Mouse (Mus musculus) forebrain, postnatal 0 days (tissue): ENCODE data around the gene Siah1a. TPM values are rescaled to one million over a fixed set of nuclear protein-coding genes. Genes with fewer than 3 reads are reported as not detected.

Experiments used
- ATAC-seq: fragments of 200-750 bp; cut with Nextera tagmentation; 2 replicates; pipeline ENCODE4 v1.8.0; 2017; ENCODE audit warnings: mild to moderate bottlenecking, moderate library complexity
- DNase-seq: peaks from one replicate; pipeline ENCODE4 v3.0.0-alpha.2; 2015
- H3K27ac ChIP-seq: fragments of 300-500 bp; sonication (generic); 2 replicates; pipeline ENCODE4 v1.5.1; 2014; ENCODE audit warnings: low read depth, mild to moderate bottlenecking, antibody characterized with exemption, low read length, moderate library complexity, mixed read lengths
- H3K27me3 ChIP-seq: fragments of 300-500 bp; sonication (generic); 2 replicates; pipeline ENCODE4 v1.6.1; 2014; ENCODE audit warnings: mild to moderate bottlenecking, low read length, mixed read lengths; ENCODE audit not compliant: insufficient read depth
- H3K36me3 ChIP-seq: fragments of 300-500 bp; sonication (generic); 2 replicates; pipeline ENCODE4 v1.6.1; 2014; ENCODE audit warnings: mild to moderate bottlenecking, moderate library complexity; ENCODE audit not compliant: insufficient read depth
- H3K4me1 ChIP-seq: fragments of 300-500 bp; sonication (generic); 2 replicates; pipeline ENCODE4 v1.6.1; 2014; ENCODE audit warnings: antibody characterized with exemption; ENCODE audit not compliant: insufficient read depth
- H3K4me2 ChIP-seq: fragments of 300-500 bp; sonication (generic); 2 replicates; pipeline ENCODE4 v1.6.1; 2014; ENCODE audit warnings: low read depth, mild to moderate bottlenecking, moderate library complexity
- H3K4me3 ChIP-seq: fragments of 300-500 bp; sonication (generic); 2 replicates; pipeline ENCODE4 v1.5.1; 2014; ENCODE audit warnings: low read depth, low read length, mixed read lengths
- H3K9ac ChIP-seq: fragments of 300-500 bp; sonication (generic); 2 replicates; pipeline ENCODE4 v1.6.1; 2014; ENCODE audit warnings: mild to moderate bottlenecking
- H3K9me3 ChIP-seq: fragments of 300-500 bp; sonication (generic); 2 replicates; pipeline ENCODE4 v1.6.1; 2016; ENCODE audit warnings: low read length
- CTCF ChIP-seq: sonication (generic); IDR thresholded peaks from 2 replicates; pipeline ENCODE4 v1.5.1; 2016; ENCODE audit warnings: antibody characterized with exemption, control low read depth, low read depth
- WGBS: fragments of 180-500 bp; shearing (Covaris S2); extraction: QIAGEN DNeasy Blood & Tissue Kit; methylation state at CpG from one replicate; pipeline ENCODE4 v1.1.7; 2014; 5-methylcytosine and 5-hydroxymethylcytosine counted together
- polyA plus RNA-seq: library from polyadenylated mRNA; unstranded; fragments of >200 nt; fragmentation: Nextera tagmentation; extraction: Ambion mirVana; gene quantifications from 2 replicates; pipeline ENCODE4 v1.2.1, GENCODE M21; 2015
- total RNA-seq: library from RNA; depleted of rRNA; stranded (reverse); fragments of >200 nt; gene quantifications from 2 replicates; pipeline ENCODE4 v1.2.3, GENCODE M21; 2014; rRNA removed

Gene Siah1a
- total and polyA plus RNA-seq, 2 experiments from 2014 or later: 87.3 to 101 TPM

DNA sequence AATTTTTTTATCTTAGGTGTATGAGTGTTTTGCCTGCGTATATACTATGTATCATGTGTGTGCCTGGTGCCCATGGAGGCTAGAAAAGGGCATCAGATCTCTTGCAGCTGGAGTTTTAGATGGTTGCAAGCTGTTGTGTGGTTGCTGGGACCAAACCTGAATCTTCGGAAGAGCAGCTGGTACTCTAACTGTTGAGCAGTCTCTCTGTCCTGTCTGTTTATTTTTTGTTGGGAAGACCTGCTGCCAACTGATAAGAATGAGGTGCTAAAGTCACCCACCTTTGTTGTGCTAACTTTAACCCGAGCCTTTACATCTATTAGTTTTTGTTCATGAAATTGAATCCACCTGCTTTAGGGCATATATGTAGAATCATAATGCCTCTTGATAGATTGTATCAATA is 43.3 kb downstream of the Siah1a start:
- no peak for TF ChIP-seq CTCF
- Histone ChIP-seq H3K4me2 (no peak overlapping the region), H3K4me1 (no peaks in the 10 kb centered on the region), H3K27me3 (no peaks in the 10 kb centered on the region), H3K9me3 (no peaks in the 10 kb centered on the region), H3K27ac (no peak overlapping the region), H3K9ac (no peak overlapping the region), H3K36me3 (peaks cover 4% of the 10 kb centered on the region; the same call in 1 of the 2 replicates), H3K4me3 (no peak overlapping the region)
- WGBS: 81% methylated on average over 3 of the region's 3 CpGs
- ATAC-seq: no peak
- DNase-seq: no peak

DNA sequence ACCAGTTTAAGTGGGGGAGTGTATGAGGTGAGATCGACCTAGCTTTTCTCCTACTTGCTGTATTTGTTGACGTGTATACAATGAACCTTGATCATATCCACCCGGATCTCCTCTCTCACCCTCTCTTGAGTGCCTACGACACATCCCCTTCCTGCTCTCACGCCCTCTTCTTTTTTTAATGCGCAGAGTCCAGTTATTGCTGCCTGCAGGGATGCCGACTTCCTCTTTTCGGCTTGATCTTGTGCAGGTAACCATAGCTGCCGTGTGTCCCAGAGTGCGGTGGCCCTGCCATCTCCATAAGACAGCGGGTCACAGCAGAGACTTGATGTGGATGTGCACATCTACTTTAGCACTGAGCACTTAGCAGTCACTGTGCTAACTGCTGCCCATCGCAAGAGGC is 46.3 kb downstream of the Siah1a start:
- Histone ChIP-seq H3K4me2 (no peak overlapping the region), H3K9me3 (no peaks in the 10 kb centered on the region), H3K9ac (no peak overlapping the region), H3K4me1 (no peaks in the 10 kb centered on the region), H3K4me3 (no peak overlapping the region), H3K36me3 (peaks cover 13% of the 10 kb centered on the region), H3K27me3 (no peaks in the 10 kb centered on the region), H3K27ac (no peak overlapping the region)
- WGBS: 91% methylated on average over 12 of the region's 12 CpGs
- ATAC-seq (no peak), DNase-seq (no peak)
- TF ChIP-seq CTCF: no peak

DNA sequence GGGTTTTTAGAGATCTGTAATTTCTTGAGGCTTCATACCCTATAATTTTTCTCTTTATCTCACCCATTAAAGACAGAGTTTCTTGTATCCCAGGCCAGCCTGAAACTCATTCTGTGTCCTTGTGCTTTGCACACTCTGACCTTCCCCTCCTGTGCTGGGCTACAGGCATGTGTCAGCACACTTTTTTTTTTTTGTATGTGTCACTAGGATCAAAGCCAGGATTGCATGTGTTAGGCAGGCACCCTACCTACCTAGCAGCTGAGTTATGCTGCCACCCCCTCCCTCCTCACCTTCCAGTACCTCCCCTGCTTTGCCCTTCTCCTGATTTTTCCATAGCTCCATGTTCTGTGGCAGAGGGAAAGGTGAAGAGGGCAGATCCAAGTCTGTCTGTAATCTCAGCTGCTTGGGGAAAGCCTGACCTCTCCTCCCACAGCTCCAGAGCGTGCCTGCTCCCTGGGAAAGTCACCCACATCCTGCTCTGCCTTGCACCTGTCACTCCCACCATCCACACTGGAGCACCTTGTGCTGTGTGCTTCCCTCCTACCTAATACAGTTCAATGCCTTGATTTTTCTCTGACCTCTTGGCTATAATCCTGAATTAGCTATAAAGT is 46.8 kb downstream of the Siah1a start:
- H3K4me2 ChIP-seq: no peak overlapping the region
- no peak overlapping the region for H3K27ac ChIP-seq
- WGBS: 73% methylated on average over 1 of the region's 1 CpGs
- H3K9ac ChIP-seq: no peak overlapping the region
- TF ChIP-seq CTCF: no peak
- H3K27me3 ChIP-seq: no peaks in the 10 kb centered on the region
- no peak for DNase-seq
- H3K4me3 ChIP-seq: no peak overlapping the region
- H3K4me1 ChIP-seq: no peaks in the 10 kb centered on the region
- no peak for ATAC-seq
- H3K36me3 ChIP-seq: peaks cover 13% of the 10 kb centered on the region
- H3K9me3 ChIP-seq: no peaks in the 10 kb centered on the region

DNA sequence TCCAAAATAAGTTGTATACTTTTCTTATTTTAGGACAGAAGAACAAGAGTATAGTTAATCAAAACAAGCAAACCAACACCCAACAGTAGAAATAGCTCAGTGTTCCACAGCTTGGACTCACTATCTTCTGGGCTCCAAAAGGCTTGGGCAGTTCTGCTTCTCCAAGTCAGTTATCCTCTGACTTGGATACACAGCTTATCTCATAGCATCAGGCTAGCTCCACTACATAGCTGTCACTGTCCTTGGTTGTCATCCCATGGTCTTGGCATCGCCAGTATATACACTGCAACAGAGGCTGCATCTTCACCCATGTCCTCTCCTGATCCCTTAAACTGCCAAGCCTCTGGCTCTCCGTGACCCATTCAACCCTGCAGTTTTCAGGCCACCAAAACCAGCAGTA is 50.0 kb downstream of the Siah1a start:
- no peaks in the 10 kb centered on the region for H3K27me3 ChIP-seq
- H3K4me2 ChIP-seq: no peak overlapping the region
- H3K4me1 ChIP-seq: no peaks in the 10 kb centered on the region
- ATAC-seq (no peak), DNase-seq (no peak)
- no peak overlapping the region for H3K27ac ChIP-seq
- no peak overlapping the region for H3K9ac ChIP-seq
- H3K4me3 ChIP-seq: no peak overlapping the region
- no peak for TF ChIP-seq CTCF
- WGBS: 89% methylated on average over 2 of the region's 2 CpGs
- peaks cover 13% of the 10 kb centered on the region for H3K36me3 ChIP-seq
- no peaks in the 10 kb centered on the region for H3K9me3 ChIP-seq

DNA sequence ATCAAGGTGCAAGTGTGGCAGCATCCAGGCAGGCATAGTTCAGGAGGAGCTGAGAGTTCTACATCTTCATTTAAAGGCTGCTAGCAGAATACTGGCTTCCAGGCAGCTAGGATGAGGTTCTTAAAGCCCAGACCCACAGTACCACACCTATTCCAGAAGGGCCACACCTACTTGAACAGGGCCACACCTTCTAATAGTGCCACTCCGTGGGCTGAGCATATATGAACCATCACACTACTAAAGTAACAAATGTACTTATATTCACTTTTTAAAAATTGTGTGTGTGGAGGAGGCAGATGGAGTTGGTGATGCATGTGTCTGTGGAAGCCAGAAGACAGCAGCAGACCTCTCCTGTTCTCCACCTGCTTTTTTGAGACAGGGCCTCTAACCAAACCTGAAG is 51.7 kb downstream of the Siah1a start:
- no peak for DNase-seq
- no peaks in the 10 kb centered on the region for H3K9me3 ChIP-seq
- H3K36me3 ChIP-seq: peaks cover 9% of the 10 kb centered on the region; the same call in 1 of the 2 replicates
- no peaks in the 10 kb centered on the region for H3K27me3 ChIP-seq
- H3K9ac ChIP-seq: no peak overlapping the region
- no peak overlapping the region for H3K4me3 ChIP-seq
- H3K27ac ChIP-seq: no peak overlapping the region
- no peak for TF ChIP-seq CTCF
- H3K4me1 ChIP-seq: no peaks in the 10 kb centered on the region
- no peak overlapping the region for H3K4me2 ChIP-seq
- WGBS: 90% methylated on average over 1 of the region's 1 CpGs
- no peak for ATAC-seq

DNA sequence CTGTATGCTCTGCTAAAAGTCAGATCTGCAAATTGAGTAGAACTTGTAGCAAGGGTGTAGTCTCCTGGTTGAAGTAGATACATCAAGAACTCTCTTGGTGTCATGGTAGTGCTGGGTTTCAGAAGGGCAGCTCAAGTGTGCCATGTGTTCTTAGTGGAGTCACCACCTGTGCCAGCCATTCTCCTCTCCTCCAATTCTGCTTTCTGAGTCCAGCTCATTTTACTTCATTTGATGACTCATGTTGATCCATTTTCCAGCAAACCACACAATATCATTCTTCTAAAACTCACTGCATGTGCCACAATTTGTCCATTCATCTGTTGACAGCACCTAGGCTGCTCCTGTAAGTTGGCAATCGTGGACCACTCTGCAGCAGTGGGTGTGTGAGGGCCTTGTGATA is 53.6 kb downstream of the Siah1a start:
- 79% methylated on average over 1 of the region's 1 CpGs for WGBS
- Histone ChIP-seq H3K27ac (no peak overlapping the region), H3K9me3 (no peaks in the 10 kb centered on the region), H3K9ac (no peak overlapping the region), H3K4me3 (no peak overlapping the region), H3K36me3 (peaks cover 13% of the 10 kb centered on the region; the same call in 1 of the 2 replicates), H3K4me1 (no peaks in the 10 kb centered on the region), H3K4me2 (no peak overlapping the region), H3K27me3 (no peaks in the 10 kb centered on the region)
- no peak for TF ChIP-seq CTCF
- DNase-seq: no peak
- no peak for ATAC-seq

DNA sequence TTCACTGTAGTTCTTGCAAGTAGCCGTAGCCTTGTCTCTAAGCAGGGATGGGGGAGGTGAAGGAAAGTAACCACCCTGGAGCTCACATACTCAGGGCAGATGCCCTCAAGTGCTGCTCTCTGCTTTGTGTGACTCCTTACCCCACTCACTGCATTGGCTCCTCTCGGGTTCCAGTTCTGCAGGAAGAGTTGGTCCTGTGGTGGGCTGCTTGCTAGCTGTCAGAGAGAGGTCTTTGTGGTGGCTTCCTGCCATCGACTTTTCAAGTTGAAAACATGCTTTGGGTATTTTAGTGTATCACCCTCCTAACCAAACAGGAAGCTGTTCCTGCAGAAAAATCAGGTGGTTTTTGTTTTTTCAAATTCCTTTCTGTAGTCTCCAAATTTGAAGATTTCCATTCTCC is 59.1 kb downstream of the Siah1a start:
- 83% methylated on average over 3 of the region's 3 CpGs for WGBS

More for the DNA sequence above, 59.1 kb downstream of the Siah1a start:
- Histone ChIP-seq H3K36me3 (peaks cover 8% of the 10 kb centered on the region; the same call in 1 of the 2 replicates), H3K4me1 (no peaks in the 10 kb centered on the region), H3K4me2 (no peak overlapping the region), H3K27me3 (no peaks in the 10 kb centered on the region), H3K9ac (no peak overlapping the region), H3K27ac (no peak overlapping the region), H3K9me3 (no peaks in the 10 kb centered on the region), H3K4me3 (no peak overlapping the region)
- ATAC-seq (no peak), DNase-seq (no peak)
- no peak for TF ChIP-seq CTCF

Other genes starting within 250 kb of the Siah1a start
- 0.46 and 0.62 TPM in 2 replicates for gene Abcc12, start 165.2 kb downstream of the Siah1a start, total RNA-seq
- 0.36 and 0.57 TPM in 2 replicates for gene Abcc12, start 165.2 kb downstream of the Siah1a start, polyA plus RNA-seq
- 50.7 and 61.6 TPM in 2 replicates for gene Lonp2, start 121.9 kb downstream of the Siah1a start, total RNA-seq
- 64.6 and 66.9 TPM in 2 replicates for gene Lonp2, start 121.9 kb downstream of the Siah1a start, polyA plus RNA-seq
- 0.43 and 1.5 TPM in 2 replicates for gene Gm10638, start 235 bp downstream of the Siah1a start, total RNA-seq
- gene Gm10638, start 235 bp downstream of the Siah1a start, polyA plus RNA-seq: 8.2 and 8.9 TPM in 2 replicates
- 14.8 and 19.4 TPM in 2 replicates for gene N4bp1, start 139.3 kb upstream of the Siah1a start, total RNA-seq
- 3.0 and 4.5 TPM in 2 replicates for gene N4bp1, start 139.3 kb upstream of the Siah1a start, polyA plus RNA-seq